In genomic region chr14:55853621-55854285, GRCm38 (mm10) we compare ENCODE assay signal across 8 mouse cellular contexts. TPM values are rescaled to one million over a fixed set of nuclear protein-coding genes. Genes with fewer than 3 reads are reported as not detected.
DNase-seq lines count a peak whose midpoint lies in the region; ATAC-seq and TF ChIP-seq lines count a peak whose summit lies in the region.

Gene Nynrin, plus strand, starts transcription at chr14:55854010.

- peaks cover 59% of the 10 kb centered on the region for H3K4me1 ChIP-seq in hindbrain, embryonic 13.5 days (replicated peaks)
- H3K4me1 ChIP-seq in liver, embryonic 12.5 days, result peaks cover 61% of the 10 kb centered on the region
- H3K4me1 ChIP-seq in midbrain, postnatal 0 days (ENCODE audit: insufficient read depth, low read length), result peaks cover 29% of the 10 kb centered on the region

- peak within 1 kb of the TSS; percentile 70 for H3K4me3 ChIP-seq in hindbrain, embryonic 13.5 days
- H3K4me3 ChIP-seq in liver, embryonic 12.5 days, result peak within 1 kb of the TSS; percentile 59
- peak within 1 kb of the TSS; percentile 62 for H3K4me3 ChIP-seq in midbrain, postnatal 0 days (ENCODE audit: low read depth, low read length)

- WGBS in hindbrain, embryonic 13.5 days, result 2% methylated on average over 30 of the region's 33 CpGs
- WGBS in liver, embryonic 12.5 days (ENCODE audit: insufficient replicate concordance), result 4% methylated on average over 32 of the region's 33 CpGs
- 2% methylated on average over 29 of the region's 33 CpGs for WGBS in midbrain, postnatal 0 days

- H3K9me3 ChIP-seq in hindbrain, embryonic 13.5 days, result no peaks in the 10 kb centered on the region
- no peaks in the 10 kb centered on the region for H3K9me3 ChIP-seq in liver, embryonic 12.5 days (replicated peaks)
- H3K9me3 ChIP-seq in midbrain, postnatal 0 days (ENCODE audit: low read length), result no peaks in the 10 kb centered on the region

- H3K27ac ChIP-seq in hindbrain, embryonic 13.5 days, result peak within 1 kb of the TSS; percentile 90
- H3K27ac ChIP-seq in liver, embryonic 12.5 days, result peak within 1 kb of the TSS; percentile 81
- peak within 1 kb of the TSS; percentile 83 for H3K27ac ChIP-seq in midbrain, postnatal 0 days (ENCODE audit: low read depth, low read length)

- ATAC-seq in cerebellum, adult (ENCODE audit: insufficient number of reproducible peaks, low FRiP score, low TSS enrichment), result no peak
- peak; percentile 85 for ATAC-seq in hindbrain, embryonic 13.5 days (ENCODE audit: low FRiP score)
- ATAC-seq in liver, embryonic 12.5 days, result peak; percentile 75
- peak; percentile 76 for ATAC-seq in midbrain, postnatal 0 days (ENCODE audit: low FRiP score)

- H3K4me2 ChIP-seq in hindbrain, embryonic 13.5 days, result peak within 1 kb of the TSS; percentile 83
- peak within 1 kb of the TSS; percentile 80 for H3K4me2 ChIP-seq in liver, embryonic 12.5 days
- peak within 1 kb of the TSS; percentile 87 for H3K4me2 ChIP-seq in midbrain, postnatal 0 days (ENCODE audit: low read depth, low read length, poor library complexity, severe bottlenecking)

- H3K9ac ChIP-seq in hindbrain, embryonic 13.5 days, result peak within 1 kb of the TSS; percentile 84
- H3K9ac ChIP-seq in liver, embryonic 12.5 days, result peak within 1 kb of the TSS; percentile 43
- H3K9ac ChIP-seq in midbrain, postnatal 0 days (replicated peaks; ENCODE audit: low read length, poor library complexity, severe bottlenecking), result peak within 1 kb of the TSS; percentile 86

- H3K27me3 ChIP-seq in hindbrain, embryonic 13.5 days, result no peaks in the 10 kb centered on the region
- H3K27me3 ChIP-seq in liver, embryonic 12.5 days (replicated peaks), result peaks cover 17% of the 10 kb centered on the region
- H3K27me3 ChIP-seq in midbrain, postnatal 0 days (ENCODE audit: insufficient read depth, low read length), result no peaks in the 10 kb centered on the region

- peak; percentile 46 to 54 for DNase-seq in cerebellum, postnatal 14 days
- peak; percentile 31 to 54 for DNase-seq in adrenal gland, postnatal 4 days (ENCODE audit: low spot score in 2 of 2)
- DNase-seq in gastrocnemius, adult 18-20 months (ENCODE audit: low spot score), result peak; percentile 53
- peak; percentile 76 for DNase-seq in midbrain, postnatal 0 days (ENCODE audit: low spot score)
- peak; percentile 69 to 72 for DNase-seq in thymus, postnatal 10 days (ENCODE audit: low spot score in 2 of 2)

- H3K36me3 ChIP-seq in hindbrain, embryonic 13.5 days, result no peaks in the 10 kb centered on the region
- H3K36me3 ChIP-seq in liver, embryonic 12.5 days, result no peaks in the 10 kb centered on the region
- no peaks in the 10 kb centered on the region for H3K36me3 ChIP-seq in midbrain, postnatal 0 days (ENCODE audit: insufficient read depth, low read length)

- no peak for TF ChIP-seq CTCF in midbrain, postnatal 0 days (IDR thresholded peaks at IDR 0.05)

RNA-seq across cellular contexts. Expression of gene Nynrin, which starts in this region (rescaled TPM):
- 10 to 100 TPM; 46.0 to 52.0 TPM for total RNA-seq in adrenal gland, postnatal 4 days (2021)
- 1 to 10 TPM; 1.2 to 1.8 TPM for total RNA-seq in gastrocnemius, adult 18-20 months (2021)
- polyA plus RNA-seq in hindbrain, embryonic 13.5 days (2015; fragmentation: Nextera tagmentation; extraction: Ambion mirVana), result 11.7 and 11.9 TPM in 2 replicates
- polyA plus RNA-seq in liver, embryonic 12.5 days (2016; fragmentation: Nextera tagmentation; extraction: Ambion mirVana), result 7.0 and 8.2 TPM in 2 replicates
- 36.4 and 42.0 TPM in 2 replicates for total RNA-seq in midbrain, postnatal 0 days (2014; rRNA removed)
- polyA plus RNA-seq in midbrain, postnatal 0 days (2015; fragmentation: Nextera tagmentation; extraction: Ambion mirVana), result 6.8 and 7.2 TPM in 2 replicates

Comparison
In these comparisons a context has a peak if more than half of its experiments do, and no peak if none do; other contexts are left out.
1. RNA of gene Nynrin (total RNA-seq): 46.0 to 52.0 TPM in adrenal gland, postnatal 4 days and 36.4 to 42.0 TPM in midbrain, postnatal 0 days; 1.2 to 1.8 TPM in gastrocnemius, adult 18-20 months; every median in the first group is over 10 times any median in the second.
2. Peak in every context shown above with its lines, with median percentiles within 50 percentile points of each other: DNase-seq, H3K27ac ChIP-seq, H3K4me2 ChIP-seq, H3K4me3 ChIP-seq and H3K9ac ChIP-seq.